In the genomic region with DNA sequence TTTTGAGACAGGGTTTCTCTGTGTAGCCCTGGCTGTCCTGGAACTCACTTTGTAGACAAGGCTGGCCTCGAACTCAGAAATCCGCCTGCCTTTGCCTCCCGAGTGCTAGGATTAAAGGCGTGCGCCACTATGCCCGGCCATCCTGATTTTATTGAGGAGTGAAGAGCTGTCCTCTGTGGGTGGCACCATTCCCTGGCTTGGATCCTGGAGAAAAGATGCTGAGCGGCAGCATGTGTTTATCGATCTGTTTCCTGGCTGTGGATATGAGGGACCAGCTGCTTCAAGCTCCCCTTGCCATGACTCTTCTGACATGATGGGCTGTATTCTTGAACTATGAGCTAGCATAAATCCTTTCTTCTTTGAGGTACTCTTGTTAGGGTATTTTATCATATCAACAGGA, we compare ENCODE assay signal across 3 mouse cellular contexts.
A peak's percentile ranks its signal among the peaks of the same experiment; 100 is the strongest.
DNase-seq lines count a peak whose midpoint lies in the region.

No protein-coding gene starts in this region.

- DNase-seq in brain, adult 2 months (ENCODE audit: low read depth, low spot score) = peak; percentile 23
- DNase-seq in cerebellum, postnatal 10 days = peak; percentile 60 to 68
- DNase-seq in cerebellum, postnatal 14 days = peak; percentile 44 to 49
